Comparison of ENCODE assay signal across 9 mouse cellular contexts in the genomic region with DNA sequence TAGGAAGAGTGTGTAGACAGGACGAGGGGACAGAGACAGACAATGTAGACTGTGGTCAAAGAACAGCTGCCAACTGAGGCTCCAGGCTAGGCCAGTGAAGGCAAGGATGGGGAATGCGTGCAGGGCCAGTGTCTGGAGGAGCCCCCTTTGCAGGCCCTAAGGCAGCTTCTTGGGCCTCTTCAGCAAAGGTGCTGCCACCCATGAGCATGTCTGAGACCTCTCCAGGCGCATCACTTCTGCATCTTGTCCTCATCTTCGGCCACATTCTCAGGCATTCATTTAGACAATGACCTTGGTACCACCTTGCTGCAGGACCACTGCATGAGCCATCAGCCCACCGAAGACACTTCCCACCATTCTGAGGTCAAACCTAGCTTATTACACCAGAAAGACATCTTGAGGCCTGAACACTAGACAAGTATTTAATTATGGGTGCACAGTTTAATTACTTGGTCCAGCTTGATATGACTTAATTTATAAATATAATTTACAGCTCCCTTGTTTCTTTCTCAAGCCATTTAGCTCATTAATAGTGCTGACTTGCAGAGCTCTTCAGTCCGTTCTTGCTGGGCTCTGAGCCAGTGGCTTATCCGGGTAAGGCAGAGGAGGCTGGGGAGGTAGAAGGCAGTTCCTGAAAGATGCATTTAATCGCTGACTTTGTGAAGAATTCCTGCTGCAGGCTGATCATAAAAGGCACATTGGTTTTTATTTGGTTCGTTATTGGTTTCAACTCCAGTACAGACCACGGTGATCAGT.
A peak's percentile ranks its signal among the peaks of the same experiment; 100 is the strongest.
DNase-seq lines count a peak whose midpoint lies in the region; ATAC-seq lines count a peak whose summit lies in the region.
"Had no signal": no experiment of that assay in that cellular context is flagged by ENCODE, and none has a peak within 500 bp of the region (broad histone marks: within the 10 kb centered on the region; RNA-seq: fewer than 3 reads in every experiment).

No protein-coding gene starts in this region.

- H3K9me3 ChIP-seq in embryonic facial prominence, embryonic 14.5 days (ENCODE audit: control insufficient read depth, low read length): no peaks in the 10 kb centered on the region
- no peaks in the 10 kb centered on the region for H3K9me3 ChIP-seq in embryonic facial prominence, embryonic 10.5 days
- H3K9me3 ChIP-seq in limb, embryonic 15.5 days: no peaks in the 10 kb centered on the region

- H3K27ac ChIP-seq in embryonic facial prominence, embryonic 14.5 days (replicated peaks; ENCODE audit: low read depth, low read length): no peak overlapping the region
- no peak overlapping the region for H3K27ac ChIP-seq in embryonic facial prominence, embryonic 10.5 days (replicated peaks)
- peak overlapping the region; percentile 61; the same call in 1 of the 2 replicates for H3K27ac ChIP-seq in limb, embryonic 15.5 days

- no peak for ATAC-seq in embryonic facial prominence, embryonic 14.5 days (ENCODE audit: low read depth)
- no peak for ATAC-seq in limb, embryonic 15.5 days (ENCODE audit: insufficient number of reproducible peaks, low FRiP score, low TSS enrichment, low read depth)
- ATAC-seq: Patski had no signal

- no peaks in the 10 kb centered on the region for H3K27me3 ChIP-seq in embryonic facial prominence, embryonic 14.5 days (replicated peaks; ENCODE audit: control insufficient read depth, insufficient read depth, low read length)
- H3K27me3 ChIP-seq in embryonic facial prominence, embryonic 10.5 days (replicated peaks; ENCODE audit: low read depth, poor library complexity, severe bottlenecking): no peaks in the 10 kb centered on the region
- H3K27me3 ChIP-seq in limb, embryonic 15.5 days: no peaks in the 10 kb centered on the region
- H3K27me3 ChIP-seq: Patski had no signal

- DNase-seq in embryonic facial prominence, embryonic 14.5 days (ENCODE audit: low spot score): peak; percentile 44
- DNase-seq in embryonic facial prominence, embryonic 10.5 days (ENCODE audit: low spot score): no peak
- DNase-seq in lung, postnatal 10 days: peak; percentile 36
- no peak for DNase-seq in lung, postnatal 25 days (ENCODE audit: low spot score)
- peak; percentile 46 for DNase-seq in kidney, adult 18-20 months
- DNase-seq in thymus, postnatal 36 days: no peak
- DNase-seq in layer of hippocampus, postnatal 25 days (ENCODE audit: extremely low spot score in 1 of 2, low spot score in 1 of 2): no peak

- WGBS in embryonic facial prominence, embryonic 14.5 days: 67% methylated on average over 10 of the region's 10 CpGs
- WGBS in embryonic facial prominence, embryonic 10.5 days: 87% methylated on average over 10 of the region's 10 CpGs
- 54% methylated on average over 10 of the region's 10 CpGs for WGBS in limb, embryonic 15.5 days

- H3K36me3 ChIP-seq in embryonic facial prominence, embryonic 14.5 days (ENCODE audit: control insufficient read depth, insufficient read depth, low read length): no peaks in the 10 kb centered on the region
- no peaks in the 10 kb centered on the region for H3K36me3 ChIP-seq in embryonic facial prominence, embryonic 10.5 days (replicated peaks)
- no peaks in the 10 kb centered on the region for H3K36me3 ChIP-seq in limb, embryonic 15.5 days

- peaks cover 40% of the 10 kb centered on the region for H3K4me1 ChIP-seq in embryonic facial prominence, embryonic 14.5 days (ENCODE audit: control insufficient read depth, insufficient read depth, low read length)
- H3K4me1 ChIP-seq in embryonic facial prominence, embryonic 10.5 days: 0 out of 2 replicates have a peak, but pooled peaks cover 3% of the 10 kb centered on the region
- peaks cover 45% of the 10 kb centered on the region for H3K4me1 ChIP-seq in limb, embryonic 15.5 days

- H3K4me3 ChIP-seq in embryonic facial prominence, embryonic 14.5 days (ENCODE audit: low read depth, low read length): no peak overlapping the region
- H3K4me3 ChIP-seq in embryonic facial prominence, embryonic 10.5 days: no peak overlapping the region
- no peak overlapping the region for H3K4me3 ChIP-seq in limb, embryonic 15.5 days

- no peak overlapping the region for H3K4me2 ChIP-seq in embryonic facial prominence, embryonic 14.5 days (ENCODE audit: low read depth, low read length)
- H3K4me2 ChIP-seq in limb, embryonic 15.5 days: no peak overlapping the region

- H3K9ac ChIP-seq in embryonic facial prominence, embryonic 14.5 days (ENCODE audit: low read depth, low read length): no peak overlapping the region
- H3K9ac ChIP-seq in limb, embryonic 15.5 days: no peak overlapping the region

Comparison
In these comparisons a context has a peak if more than half of its experiments do, and no peak if none do; other contexts are left out.
1. DNase-seq: peak in embryonic facial prominence, embryonic 14.5 days (single experiment), lung, postnatal 10 days (single experiment) and kidney, adult 18-20 months (single experiment); none in embryonic facial prominence, embryonic 10.5 days (single experiment), lung, postnatal 25 days (single experiment), thymus, postnatal 36 days (0 of 2) and layer of hippocampus, postnatal 25 days (0 of 2).